Mouse (Mus musculus): Measurements from ENCODE around the gene Hebp1. TPM values are rescaled to one million over a fixed set of nuclear protein-coding genes. Genes with fewer than 3 reads are reported as not detected.

Hebp1 gene
- polyA plus RNA-seq (2014; fragmentation: Illumina TruSeq; extraction: RNeasy Lipid Tissue Mini Kit (QIAGEN cat#74804); ENCODE audit: low read depth, low replicate concordance): 18.4 TPM

DNA sequence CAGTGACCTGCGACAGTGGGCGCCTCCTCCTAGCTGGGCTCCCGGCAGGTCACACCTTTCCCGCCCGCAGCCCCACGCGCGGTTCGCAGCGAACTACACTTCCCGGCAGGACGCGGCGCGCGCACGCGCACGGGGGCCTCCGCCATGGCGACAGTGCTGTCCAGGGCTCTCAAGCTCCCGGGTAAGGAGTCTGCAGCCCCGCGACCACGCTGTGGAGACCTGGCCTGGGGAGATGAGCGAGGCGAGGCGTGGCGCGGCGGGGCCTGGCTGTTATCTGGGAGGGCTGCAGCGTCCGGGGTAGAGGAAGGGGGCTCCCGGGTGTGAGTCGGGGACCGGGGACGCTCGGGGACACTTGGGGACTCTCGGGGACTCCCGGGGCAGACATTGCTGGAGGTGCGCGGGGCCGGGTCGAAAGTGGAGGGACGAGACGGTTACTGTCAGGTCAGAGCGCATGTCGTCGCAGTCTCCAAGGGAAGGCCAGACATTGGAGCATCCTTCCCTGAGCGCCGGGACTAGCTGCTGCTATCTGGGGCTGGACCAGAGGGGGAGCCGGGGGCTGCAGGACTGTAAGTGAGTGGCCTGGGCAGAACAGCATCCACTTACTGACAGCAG lies at the start of gene Hebp1, which contains the start of gene Fam234b:
Gene Hebp1, minus strand, starts transcription at position 102 of the 612 bp plus-strand sequence.
Gene Fam234b, plus strand, starts transcription at position 57 of the 612 bp plus-strand sequence.

DNA sequence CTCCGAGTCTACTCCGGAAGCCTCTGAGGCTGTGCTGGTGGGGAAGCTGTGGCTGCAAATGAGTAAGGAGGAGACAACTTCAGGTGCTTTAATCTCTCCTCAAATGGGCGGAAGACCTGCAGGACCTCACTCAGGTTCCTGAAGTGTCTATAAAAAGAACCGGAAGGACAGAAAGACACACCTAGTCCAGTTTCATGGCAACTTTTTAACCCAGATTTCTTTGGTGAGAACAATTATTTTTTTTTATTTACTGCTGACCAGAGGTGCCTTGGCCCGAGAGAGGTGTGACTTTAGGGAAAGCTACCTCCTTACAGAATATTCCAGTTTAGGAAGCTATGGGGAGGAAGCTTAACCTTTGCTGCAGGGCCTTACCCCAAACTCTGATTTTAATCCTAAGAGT lies 79.6 kb downstream of the Hebp1 start, which contains the start of gene Gprc5d:
Gene Gprc5d, minus strand, starts transcription at position 101 of the 400 bp plus-strand sequence.

Other genes starting within 250 kb of the Hebp1 start
- gene Apold1, start 216.3 kb downstream of the Hebp1 start, polyA plus RNA-seq (2014; fragmentation: Illumina TruSeq; extraction: RNeasy Lipid Tissue Mini Kit (QIAGEN cat#74804); ENCODE audit: low read depth, low replicate concordance): 7.8 TPM
- 43.4 TPM for gene Ddx47, start 186.4 kb downstream of the Hebp1 start, polyA plus RNA-seq (2014; fragmentation: Illumina TruSeq; extraction: RNeasy Lipid Tissue Mini Kit (QIAGEN cat#74804); ENCODE audit: low read depth, low replicate concordance)
- gene Gprc5a, start 132.4 kb downstream of the Hebp1 start, polyA plus RNA-seq (2014; fragmentation: Illumina TruSeq; extraction: RNeasy Lipid Tissue Mini Kit (QIAGEN cat#74804); ENCODE audit: low read depth, low replicate concordance): 0.84 TPM
- gene Gprc5d, start 79.7 kb downstream of the Hebp1 start, polyA plus RNA-seq (2014; fragmentation: Illumina TruSeq; extraction: RNeasy Lipid Tissue Mini Kit (QIAGEN cat#74804); ENCODE audit: low read depth, low replicate concordance): not detected
- gene Fam234b, start within 50 bp of the Hebp1 start, polyA plus RNA-seq (2014; fragmentation: Illumina TruSeq; extraction: RNeasy Lipid Tissue Mini Kit (QIAGEN cat#74804); ENCODE audit: low read depth, low replicate concordance): 5.4 TPM
- gene Gsg1, start 56.3 kb upstream of the Hebp1 start, polyA plus RNA-seq (2014; fragmentation: Illumina TruSeq; extraction: RNeasy Lipid Tissue Mini Kit (QIAGEN cat#74804); ENCODE audit: low read depth, low replicate concordance): not detected
- not detected for gene Pbp2, start 112.4 kb upstream of the Hebp1 start, polyA plus RNA-seq (2014; fragmentation: Illumina TruSeq; extraction: RNeasy Lipid Tissue Mini Kit (QIAGEN cat#74804); ENCODE audit: low read depth, low replicate concordance)
- gene Emp1, start 164.5 kb upstream of the Hebp1 start, polyA plus RNA-seq (2014; fragmentation: Illumina TruSeq; extraction: RNeasy Lipid Tissue Mini Kit (QIAGEN cat#74804); ENCODE audit: low read depth, low replicate concordance): 56.7 TPM

All from heart, adult 10 weeks (tissue).